Mouse (Mus musculus) testis, adult 2 months (tissue): ENCODE measurements around the gene Ppp1r18.

Experiments
- CTCF ChIP-seq: fragments of 200-500 bp; IDR thresholded peaks from 2 replicates; pipeline ENCODE4 v1.5.1; 2012; ENCODE audit warnings: low read depth, mild to moderate bottlenecking, inconsistent platforms, low read length, moderate library complexity; ENCODE audit not compliant: control insufficient read depth, insufficient read depth, insufficient replicate concordance
- POLR2A ChIP-seq: fragments of 200-500 bp; IDR thresholded peaks from 2 replicates; pipeline ENCODE4 v1.6.1; 2012; ENCODE audit warnings: low read depth, mild to moderate bottlenecking, inconsistent platforms, low read length, moderate library complexity; ENCODE audit not compliant: control insufficient read depth

DNA sequence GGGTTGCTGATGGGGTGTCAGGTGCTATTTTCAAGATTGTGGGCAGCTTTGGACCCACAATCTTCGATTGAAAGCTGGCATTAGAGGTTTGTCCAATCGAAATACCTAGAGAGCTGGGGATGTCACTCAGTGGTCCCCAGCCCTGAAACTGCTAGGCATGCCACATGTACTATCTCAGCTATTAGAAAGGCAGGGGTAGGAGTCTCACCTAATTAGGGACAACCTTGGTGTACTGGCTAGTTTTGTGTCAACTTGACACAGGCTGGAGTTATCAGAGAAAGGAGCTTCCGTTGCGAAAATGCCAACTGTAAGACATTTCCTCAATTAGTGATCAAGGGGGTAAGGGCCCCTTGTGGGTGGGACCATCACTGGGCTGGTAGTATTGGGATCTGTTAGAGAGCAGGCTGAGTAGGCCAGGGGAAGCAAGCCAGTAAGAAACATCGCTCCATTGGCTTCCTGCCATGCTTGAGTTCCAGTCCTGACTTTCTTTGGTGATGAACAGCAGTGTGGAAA lies 32.1 kb upstream of the Ppp1r18 start:
- TF ChIP-seq POLR2A (no peak), CTCF (no peak)
